Mouse (Mus musculus) mammary gland, adult 2 months (tissue): Measurements from ENCODE around the gene Rnf215. TPM values are rescaled to one million over a fixed set of nuclear protein-coding genes. Genes with fewer than 3 reads are reported as not detected.

Experiments
- polyA plus RNA-seq: library from polyadenylated mRNA; depleted of rRNA; stranded (reverse); fragments of >200 nt; gene quantifications from 2 replicates; pipeline ENCODE4 v1.2.3, GENCODE M21; 2012; ENCODE audit warnings: low replicate concordance; rRNA removed

Rnf215 gene
- 25.3 and 38.1 TPM in 2 replicates for polyA plus RNA-seq

DNA sequence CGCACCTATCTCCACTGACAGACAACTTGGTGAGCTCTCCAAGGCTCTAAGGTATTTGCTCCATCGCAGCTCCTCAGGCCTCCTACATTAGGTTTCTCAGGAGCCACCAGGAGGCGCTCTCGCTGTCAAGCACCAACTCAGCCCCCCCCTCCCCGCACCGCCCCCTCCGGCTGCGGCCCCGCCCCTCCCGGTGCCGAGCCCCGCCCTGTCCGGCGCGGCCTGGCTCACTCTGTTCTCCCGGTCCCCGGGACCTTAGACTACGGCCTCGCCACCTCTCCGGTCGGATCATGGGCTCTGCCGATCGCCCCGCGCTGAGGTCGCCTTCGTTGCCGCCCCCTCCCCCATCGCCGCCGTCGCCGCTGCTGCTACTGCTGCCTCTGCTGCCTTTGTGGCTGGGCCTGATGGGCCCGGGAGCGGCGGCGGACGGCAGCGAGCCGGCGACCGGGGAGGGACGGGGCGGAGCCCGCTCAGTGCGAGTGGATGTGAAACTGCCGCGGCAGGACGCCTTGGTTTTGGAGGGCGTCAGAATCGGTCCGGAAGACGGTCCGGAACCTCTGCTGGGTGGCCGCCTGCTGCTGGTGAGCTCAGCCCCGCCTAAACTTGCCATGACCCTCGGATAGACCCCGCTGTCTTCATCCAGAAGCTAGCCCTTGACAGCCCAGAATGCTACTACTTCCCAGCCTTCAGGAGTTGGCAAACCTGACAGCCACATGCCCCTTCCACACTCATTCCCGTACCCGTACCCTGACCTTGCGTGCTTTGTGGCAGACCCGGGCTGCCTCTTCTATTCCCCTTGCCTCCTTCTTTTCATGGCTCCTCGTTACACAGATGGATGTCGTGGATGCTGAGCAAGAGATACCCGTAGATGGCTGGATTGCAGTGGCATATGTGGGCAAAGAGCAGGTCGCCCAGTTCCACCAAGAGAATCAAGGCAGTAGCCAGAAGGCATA lies at the start of gene Rnf215:
Gene Rnf215, plus strand, starts transcription at position 217 of the 950 bp plus-strand sequence.

DNA sequence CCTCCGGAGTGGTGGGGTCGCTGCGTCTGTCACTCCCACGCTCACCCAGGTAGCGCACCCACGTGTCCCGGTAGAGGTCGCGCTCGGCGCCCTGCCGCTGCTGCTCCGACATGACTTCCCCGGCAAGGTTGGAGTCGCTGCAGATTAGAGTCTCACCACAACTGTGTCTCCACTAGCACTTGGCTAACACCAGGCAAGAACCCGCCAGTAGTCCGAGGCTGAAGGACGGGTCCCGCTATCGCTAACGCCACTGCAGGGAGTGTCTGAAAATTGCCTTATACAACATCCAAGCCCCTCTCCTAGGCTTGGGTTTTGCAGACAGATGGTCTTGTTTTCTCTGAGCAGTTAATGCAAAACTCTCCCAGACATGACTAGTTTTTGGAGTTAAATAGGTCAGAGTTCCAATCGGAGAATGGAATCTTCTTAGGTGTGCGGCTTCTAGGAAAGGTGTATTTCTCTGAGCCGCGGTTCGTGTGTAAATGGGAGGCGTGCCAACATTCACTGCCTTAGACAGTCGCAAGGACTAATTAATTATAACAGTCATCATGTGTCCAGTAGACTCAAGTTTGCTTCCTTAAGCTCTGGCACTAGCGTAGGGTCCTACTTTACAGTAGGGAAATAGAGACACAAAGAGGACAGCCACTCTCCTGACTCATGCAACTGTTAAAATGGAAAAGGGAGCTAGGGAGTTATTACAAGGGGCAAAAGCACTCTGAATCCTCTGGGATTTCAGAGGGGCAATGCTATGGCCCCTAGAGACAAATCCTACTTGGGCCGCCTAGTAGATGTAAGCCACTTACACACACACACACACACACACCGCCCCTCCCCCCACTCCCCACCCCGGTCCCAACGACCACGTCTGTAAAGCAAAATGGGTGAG lies 39.6 kb upstream of the Rnf215 start, which contains the start of gene Mtfp1:
Gene Mtfp1, minus strand, starts transcription at position 275 of the 883 bp plus-strand sequence.

DNA sequence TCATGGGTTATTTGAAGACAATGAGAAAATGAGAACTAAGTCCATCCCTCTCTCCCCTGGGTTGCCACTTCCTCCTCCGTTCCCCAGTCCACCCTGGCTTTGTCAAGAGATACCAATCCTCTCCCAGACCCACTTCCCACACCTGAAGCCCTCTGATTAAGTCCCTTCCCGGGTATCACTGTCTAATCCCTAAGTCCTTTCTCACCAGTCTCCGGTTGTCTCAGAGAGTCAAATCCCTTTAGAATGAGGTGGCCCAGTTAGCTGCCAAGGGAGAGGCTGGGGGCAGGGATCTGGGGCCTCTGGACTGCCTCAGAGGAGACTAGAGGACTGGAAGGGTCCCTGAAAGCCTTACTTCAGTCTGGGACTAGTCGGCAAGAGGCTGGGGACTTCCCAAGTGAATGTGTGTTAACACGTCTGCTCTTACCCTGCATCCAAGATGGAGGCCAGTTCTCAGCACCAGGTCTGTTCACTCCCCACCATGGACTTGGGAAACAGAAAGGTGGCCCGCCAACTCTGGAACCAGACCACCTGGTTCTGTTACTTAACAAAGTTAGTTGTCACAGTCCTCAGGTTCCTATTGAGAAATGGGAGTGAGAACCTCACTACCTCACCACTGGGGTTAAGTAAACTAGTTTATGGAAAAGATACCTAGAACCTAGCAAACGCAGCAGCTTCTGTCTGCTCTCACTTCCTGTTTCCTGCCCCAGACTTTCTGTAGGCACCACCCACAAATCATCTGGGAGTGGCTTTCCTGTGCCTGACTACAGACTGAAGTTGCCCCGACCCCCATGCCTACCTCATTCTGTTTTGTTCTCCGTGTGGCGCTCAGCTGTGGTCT lies 12.0 kb upstream of the Rnf215 start, which contains the start of gene Sec14l2:
Gene Sec14l2, minus strand, starts transcription at position 674 of the 838 bp plus-strand sequence.

DNA sequence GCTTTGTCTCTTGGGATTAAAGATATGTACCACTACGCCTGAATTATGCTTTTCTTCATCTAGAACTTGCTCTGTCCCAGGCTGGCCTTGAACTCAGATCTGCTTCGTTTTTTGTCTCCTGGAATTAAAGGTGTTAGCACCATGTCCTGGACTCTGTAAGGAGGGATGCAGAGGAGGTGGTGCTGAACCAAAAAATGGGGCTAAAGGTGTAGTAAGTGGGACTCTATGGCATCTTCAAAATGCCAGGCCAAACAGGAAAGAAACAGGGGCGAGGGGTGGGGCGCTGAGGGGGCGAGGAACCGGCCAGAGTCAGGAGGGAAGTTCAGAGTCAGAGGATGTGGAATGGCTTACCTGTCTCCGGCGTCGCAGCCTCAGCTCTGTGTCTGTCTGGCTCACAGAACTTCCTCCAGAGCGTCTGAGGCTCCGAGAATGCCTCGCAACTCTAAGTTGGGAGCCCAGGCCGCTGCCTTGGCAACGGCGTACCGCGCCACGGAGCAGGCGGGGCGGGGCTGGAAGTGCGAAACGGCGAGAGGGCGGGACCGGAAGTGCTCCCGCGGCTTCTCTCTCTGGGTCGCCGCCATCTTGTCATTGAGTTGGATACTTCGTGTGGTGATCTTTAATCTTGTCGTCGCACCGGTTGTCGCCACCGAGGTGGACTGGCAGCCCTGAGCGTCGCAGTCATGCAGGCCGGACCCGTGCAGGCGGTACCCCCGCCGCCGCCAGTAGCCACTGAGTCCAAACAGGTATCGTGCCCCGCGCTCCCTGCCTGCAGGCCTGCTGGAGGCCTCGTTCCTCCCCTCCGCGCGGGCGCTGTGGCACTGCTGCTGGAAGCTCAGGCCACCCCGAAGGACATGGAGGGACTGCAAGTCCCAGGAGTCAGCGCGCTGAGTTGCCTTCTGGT lies 25.1 kb downstream of the Rnf215 start, which contains the start of the genes Ccdc157 and Sf3a1:
Gene Ccdc157, minus strand, starts transcription at position 486 of the 901 bp plus-strand sequence.
Gene Sf3a1, plus strand, starts transcription at position 543 of the 901 bp plus-strand sequence.

DNA sequence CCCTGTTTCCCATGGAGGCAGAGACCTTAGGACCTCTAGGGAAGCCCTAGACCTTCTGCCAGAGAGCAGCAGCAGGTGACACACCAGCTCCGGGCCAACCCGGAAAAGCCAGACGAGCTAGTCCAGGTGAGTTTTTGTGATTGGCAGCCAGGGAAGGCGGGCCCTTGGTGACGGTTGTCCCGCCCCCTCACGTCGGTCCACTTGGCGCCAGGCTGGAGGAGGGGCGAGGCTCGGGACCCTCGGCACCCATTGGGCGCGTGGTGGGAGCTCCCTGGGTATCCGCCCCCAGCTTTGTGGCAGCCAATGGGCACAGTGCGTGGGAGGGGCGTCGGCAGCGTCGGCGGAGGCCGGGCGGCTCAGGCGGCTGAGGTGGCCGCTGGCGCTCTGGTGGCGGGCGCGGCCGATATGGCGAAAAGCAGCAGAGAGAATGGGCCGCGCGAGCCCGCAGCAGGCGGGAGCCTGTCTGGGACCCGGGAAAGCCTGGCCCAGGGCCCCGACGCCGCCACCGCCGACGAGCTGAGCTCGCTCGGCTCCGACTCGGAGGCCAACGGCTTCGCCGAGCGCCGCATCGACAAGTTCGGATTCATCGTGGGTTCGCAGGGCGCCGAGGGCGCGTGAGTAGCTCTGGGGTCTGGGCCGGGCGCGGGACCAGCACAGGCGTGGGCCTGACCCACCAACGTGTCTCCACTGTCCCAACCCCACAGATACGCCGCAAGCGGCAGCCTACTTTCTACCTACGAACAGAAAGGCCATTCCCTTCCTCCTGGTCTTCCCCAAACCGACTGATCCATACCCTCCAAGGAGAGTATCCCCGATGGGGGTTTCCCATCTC lies 51.7 kb downstream of the Rnf215 start, which contains the start of gene Tbc1d10a:
Gene Tbc1d10a, plus strand, starts transcription at position 304 of the 832 bp plus-strand sequence.

Other genes with a start within 250 kb of the Rnf215 start
- 0.43 and 0.80 TPM in 2 replicates for gene 4921536K21Rik, start 240.1 kb upstream of the Rnf215 start, polyA plus RNA-seq
- 5.6 and 12.9 TPM in 2 replicates for gene Dusp18, start 240.0 kb upstream of the Rnf215 start, polyA plus RNA-seq
- 16.3 and 20.2 TPM in 2 replicates for gene Slc35e4, start 220.5 kb upstream of the Rnf215 start, polyA plus RNA-seq
- 162 and 213 TPM in 2 replicates for gene Tcn2, start 203.0 kb upstream of the Rnf215 start, polyA plus RNA-seq
- gene Pes1, start 171.2 kb upstream of the Rnf215 start, polyA plus RNA-seq: 34.4 and 53.7 TPM in 2 replicates
- gene 4930556J24Rik, start 158.4 kb upstream of the Rnf215 start, polyA plus RNA-seq: not detected in 2 replicates
- 3.1 and 3.5 TPM in 2 replicates for gene Gal3st1, start 151.6 kb upstream of the Rnf215 start, polyA plus RNA-seq
- 3.5 and 6.9 TPM in 2 replicates for gene Sec14l4, start 103.7 kb upstream of the Rnf215 start, polyA plus RNA-seq
- gene Sec14l3, start 70.4 kb upstream of the Rnf215 start, polyA plus RNA-seq: 0.37 TPM in 1 of 2 replicates, not detected in the other
- 18.0 and 28.1 TPM in 2 replicates for gene Mtfp1, start 39.8 kb upstream of the Rnf215 start, polyA plus RNA-seq
- gene Sec14l2, start 11.8 kb upstream of the Rnf215 start, polyA plus RNA-seq: 2.4 and 3.5 TPM in 2 replicates
- 9.1 and 11.0 TPM in 2 replicates for gene Ccdc157, start 25.1 kb downstream of the Rnf215 start, polyA plus RNA-seq
- 25.9 and 37.9 TPM in 2 replicates for gene Sf3a1, start 25.1 kb downstream of the Rnf215 start, polyA plus RNA-seq
- 44.2 and 60.0 TPM in 2 replicates for gene Tbc1d10a, start 51.6 kb downstream of the Rnf215 start, polyA plus RNA-seq
- gene Castor1, start 83.0 kb downstream of the Rnf215 start, polyA plus RNA-seq: 19.1 and 19.3 TPM in 2 replicates
- gene Osm, start 101.2 kb downstream of the Rnf215 start, polyA plus RNA-seq: 2.2 and 2.4 TPM in 2 replicates
- 4.9 and 5.8 TPM in 2 replicates for gene Lif, start 122.4 kb downstream of the Rnf215 start, polyA plus RNA-seq